26 mouse cellular contexts compared by ENCODE assay signal in genomic region chr1:171606656-171607055, GRCm38 (mm10). TPM values are rescaled to one million over a fixed set of nuclear protein-coding genes. Genes with fewer than 3 reads are reported as not detected.
DNase-seq lines count a peak whose midpoint lies in the region; ATAC-seq lines count a peak whose summit lies in the region.
"Had no signal": no experiment of that assay in that cellular context is flagged by ENCODE, and none has a peak within 500 bp of the region (broad histone marks: within the 10 kb centered on the region; RNA-seq: fewer than 3 reads in every experiment).

No protein-coding gene starts in this region.

- no peak overlapping the region for H3K9ac ChIP-seq in liver, embryonic 16.5 days (ENCODE audit: low read depth, low read length)
- no peak overlapping the region for H3K9ac ChIP-seq in liver, embryonic 12.5 days
- H3K9ac ChIP-seq in intestine, embryonic 15.5 days: no peak overlapping the region
- H3K9ac ChIP-seq: forebrain, embryonic 13.5 days; kidney, embryonic 15.5 days; limb, embryonic 15.5 days; lung, embryonic 15.5 days had no signal

- peak; percentile 47 for DNase-seq in CD4-positive helper T cell, adult 2 months (ENCODE audit: low read depth, low spot score)
- DNase-seq in lung, postnatal 10 days: no peak
- DNase-seq: adrenal gland, adult 2 months; cerebellum, adult 8-10 months; cerebellum, postnatal 36 days; embryo, embryonic 11 days; gastrocnemius, adult 2 months; kidney, adult 11 months; kidney, postnatal 4 days; left cerebral cortex, postnatal 4 days had no signal

- no peaks in the 10 kb centered on the region for H3K27me3 ChIP-seq in liver, embryonic 16.5 days (ENCODE audit: control insufficient read depth, insufficient read depth, low read depth, low read length)
- no peaks in the 10 kb centered on the region; the same call in 1 of the 2 replicates for H3K27me3 ChIP-seq in liver, embryonic 12.5 days (replicated peaks)
- no peaks in the 10 kb centered on the region for H3K27me3 ChIP-seq in intestine, embryonic 15.5 days (replicated peaks)
- H3K27me3 ChIP-seq: forebrain, embryonic 13.5 days; kidney, embryonic 15.5 days; limb, embryonic 15.5 days; lung, embryonic 15.5 days had no signal

- no peak for ATAC-seq in liver, embryonic 16.5 days (ENCODE audit: low read depth)
- no peak for ATAC-seq in liver, embryonic 12.5 days
- peak; percentile 26 for ATAC-seq in activated CD4-positive, CD25-positive, alpha-beta regulatory T cell, adult 4 months
- ATAC-seq in intestine, embryonic 15.5 days: no peak
- ATAC-seq: forebrain, embryonic 13.5 days; hindbrain, embryonic 16.5 days; midbrain, embryonic 16.5 days; Patski had no signal

- WGBS in liver, embryonic 16.5 days (ENCODE audit: insufficient replicate concordance): 56% methylated on average over 3 of the region's 3 CpGs
- 55% methylated on average over 3 of the region's 3 CpGs for WGBS in liver, embryonic 12.5 days (ENCODE audit: insufficient replicate concordance)
- WGBS in macrophage (ENCODE audit: missing documents): 17% methylated on average over 1 of the region's 3 CpGs
- 64% methylated on average over 3 of the region's 3 CpGs for whole genome bisulfite sequencing in intestine, embryonic 15.5 days

- H3K9me3 ChIP-seq in liver, embryonic 16.5 days (replicated peaks; ENCODE audit: control insufficient read depth, low read length): no peaks in the 10 kb centered on the region
- no peaks in the 10 kb centered on the region for H3K9me3 ChIP-seq in liver, embryonic 12.5 days (replicated peaks)
- H3K9me3 ChIP-seq in intestine, embryonic 15.5 days: no peaks in the 10 kb centered on the region
- H3K9me3 ChIP-seq: forebrain, embryonic 13.5 days; hindbrain, embryonic 10.5 days; kidney, embryonic 15.5 days; limb, embryonic 15.5 days; lung, embryonic 15.5 days; midbrain, embryonic 10.5 days had no signal

- no peaks in the 10 kb centered on the region for H3K36me3 ChIP-seq in liver, embryonic 16.5 days (ENCODE audit: control insufficient read depth, insufficient read depth)
- no peaks in the 10 kb centered on the region for H3K36me3 ChIP-seq in liver, embryonic 12.5 days
- H3K36me3 ChIP-seq in macrophage (ENCODE audit: inconsistent target): peaks cover 7% of the 10 kb centered on the region; the same call in 1 of the 2 replicates
- no peaks in the 10 kb centered on the region for H3K36me3 ChIP-seq in intestine, embryonic 15.5 days
- H3K36me3 ChIP-seq: G1E; hindbrain, embryonic 10.5 days; kidney, embryonic 15.5 days; limb, embryonic 15.5 days; lung, embryonic 15.5 days; midbrain, embryonic 10.5 days had no signal

- 0 out of 2 replicates have a peak overlapping the region, but pooled peaks have one; percentile 32 for H3K4me2 ChIP-seq in liver, embryonic 16.5 days (ENCODE audit: low read depth, low read length)
- H3K4me2 ChIP-seq in liver, embryonic 12.5 days: no peak overlapping the region
- no peak overlapping the region for H3K4me2 ChIP-seq in intestine, embryonic 15.5 days (replicated peaks)
- H3K4me2 ChIP-seq: forebrain, embryonic 13.5 days; kidney, embryonic 15.5 days; limb, embryonic 15.5 days; lung, embryonic 15.5 days had no signal

- no peak overlapping the region for H3K27ac ChIP-seq in liver, embryonic 16.5 days (ENCODE audit: low read length)
- no peak overlapping the region for H3K27ac ChIP-seq in liver, embryonic 12.5 days
- peak overlapping the region; percentile 74 for H3K27ac ChIP-seq in macrophage
- no peak overlapping the region for H3K27ac ChIP-seq in intestine, embryonic 15.5 days
- H3K27ac ChIP-seq: forebrain, embryonic 13.5 days; gastrocnemius, adult 2 months; hindbrain, embryonic 10.5 days; kidney, embryonic 15.5 days; left cerebral cortex, adult 2 months; limb, embryonic 15.5 days; lung, embryonic 15.5 days; midbrain, embryonic 10.5 days had no signal

- no peaks in the 10 kb centered on the region for H3K4me1 ChIP-seq in liver, embryonic 16.5 days (ENCODE audit: control insufficient read depth, low read depth, low read length)
- no peaks in the 10 kb centered on the region for H3K4me1 ChIP-seq in liver, embryonic 12.5 days
- no peaks in the 10 kb centered on the region for H3K4me1 ChIP-seq in intestine, embryonic 15.5 days (replicated peaks)
- H3K4me1 ChIP-seq: forebrain, embryonic 13.5 days; hindbrain, embryonic 10.5 days; kidney, embryonic 15.5 days; limb, embryonic 15.5 days; lung, embryonic 15.5 days; midbrain, embryonic 10.5 days had no signal

- H3K79me2 ChIP-seq in macrophage (ENCODE audit: inconsistent target): peaks cover 55% of the 10 kb centered on the region

- no peak overlapping the region for H3K4me3 ChIP-seq in liver, embryonic 16.5 days (ENCODE audit: low read depth, low read length)
- no peak overlapping the region for H3K4me3 ChIP-seq in liver, embryonic 12.5 days
- H3K4me3 ChIP-seq in macrophage (ENCODE audit: inconsistent target): peak overlapping the region; percentile 62
- no peak overlapping the region for H3K4me3 ChIP-seq in intestine, embryonic 15.5 days (replicated peaks)
- H3K4me3 ChIP-seq: forebrain, embryonic 13.5 days; gastrocnemius, adult 2 months; hindbrain, embryonic 10.5 days; kidney, embryonic 15.5 days; left cerebral cortex, adult 2 months; limb, embryonic 15.5 days; lung, embryonic 15.5 days; midbrain, embryonic 10.5 days had no signal

RNA-seq across cellular contexts. Expression of gene Ly9, which starts 0.6 kb away (rescaled TPM):
- 1.5 and 1.7 TPM in 2 replicates for polyA plus RNA-seq in liver, embryonic 16.5 days (2015; fragmentation: Nextera tagmentation; extraction: Ambion mirVana)
- 0.41 and 0.78 TPM in 2 replicates for polyA plus RNA-seq in liver, embryonic 12.5 days (2016; fragmentation: Nextera tagmentation; extraction: Ambion mirVana)
- 10 to 100 TPM; 45.6 to 82.3 TPM for polyA plus RNA-seq in activated CD4-positive, CD25-positive, alpha-beta regulatory T cell, adult 4 months (2017; shearing (Covaris generic))
- 100 to 1,000 TPM in 23 of 26 experiments, 10 to 100 TPM in 3; 76.8 to 200 (median 144) TPM for total RNA-seq in macrophage (2018; cell fraction: chromatin; rRNA removed)
- total RNA-seq in macrophage (2018; cell fraction: cytosol; rRNA removed): 100 to 1,000 TPM; 293 to 703 (median 450) TPM
- total RNA-seq in macrophage (2018; cell fraction: nucleus; rRNA removed): 100 to 1,000 TPM; 156 to 447 (median 313) TPM
- polyA plus RNA-seq in macrophage (2018): 199 to 492 TPM (median 394 TPM) in 3 replicates
- polyA plus RNA-seq in intestine, embryonic 15.5 days (2015; fragmentation: Nextera tagmentation; extraction: Ambion mirVana): 0.53 and 0.60 TPM in 2 replicates
- total RNA-seq: gastrocnemius, adult 2 months; left cerebral cortex, adult 2 months had no signal
- polyA plus RNA-seq: forebrain, embryonic 13.5 days; G1E; midbrain, embryonic 10.5 days; Patski had no signal

RNA-seq across cellular contexts. Expression of gene Slamf7, which starts 46.2 kb away (rescaled TPM):
- 1.5 and 1.9 TPM in 2 replicates for polyA plus RNA-seq in liver, embryonic 16.5 days (2015; fragmentation: Nextera tagmentation; extraction: Ambion mirVana)
- not detected in 2 replicates for polyA plus RNA-seq in liver, embryonic 12.5 days (2016; fragmentation: Nextera tagmentation; extraction: Ambion mirVana)
- polyA plus RNA-seq in activated CD4-positive, CD25-positive, alpha-beta regulatory T cell, adult 4 months (2017; shearing (Covaris generic)): 1 to 10 TPM; 4.1 to 9.4 TPM
- 1,000 to 10,000 TPM in 9 of 26 experiments, 100 to 1,000 TPM in 17; 248 to 1,912 (median 729) TPM for total RNA-seq in macrophage (2018; cell fraction: chromatin; rRNA removed)
- total RNA-seq in macrophage (2018; cell fraction: cytosol; rRNA removed): 1,000 to 10,000 TPM in 1 of 26 experiments, 100 to 1,000 TPM in 25; 219 to 1,276 (median 582) TPM
- 1,000 to 10,000 TPM in 13 of 26 experiments, 100 to 1,000 TPM in 13; 184 to 2,064 (median 1,037) TPM for total RNA-seq in macrophage (2018; cell fraction: nucleus; rRNA removed)
- polyA plus RNA-seq in macrophage (2018): 92.5 to 257 TPM (median 179 TPM) in 3 replicates
- 0.26 and 0.57 TPM in 2 replicates for polyA plus RNA-seq in intestine, embryonic 15.5 days (2015; fragmentation: Nextera tagmentation; extraction: Ambion mirVana)
- total RNA-seq: left cerebral cortex, postnatal 4 days had no signal
- polyA plus RNA-seq: forebrain, embryonic 13.5 days; G1E; hindbrain, embryonic 10.5 days; hindbrain, embryonic 16.5 days; midbrain, embryonic 10.5 days; midbrain, embryonic 16.5 days; Patski had no signal

RNA-seq across cellular contexts. Expression of gene Cd244a, which starts 47.7 kb away (rescaled TPM):
- polyA plus RNA-seq in liver, embryonic 16.5 days (2015; fragmentation: Nextera tagmentation; extraction: Ambion mirVana): 0.36 and 0.48 TPM in 2 replicates
- polyA plus RNA-seq in liver, embryonic 12.5 days (2016; fragmentation: Nextera tagmentation; extraction: Ambion mirVana): 0.48 and 0.50 TPM in 2 replicates
- polyA plus RNA-seq in activated CD4-positive, CD25-positive, alpha-beta regulatory T cell, adult 4 months (2017; shearing (Covaris generic)): 1 to 10 TPM; 1.0 to 1.4 TPM
- 10 to 100 TPM in 14 of 26 experiments, 1 to 10 TPM in 12; 3.1 to 28.0 (median 11.2) TPM for total RNA-seq in macrophage (2018; cell fraction: chromatin; rRNA removed)
- total RNA-seq in macrophage (2018; cell fraction: cytosol; rRNA removed): 1 to 10 TPM; 1.7 to 6.0 (median 3.1) TPM
- 10 to 100 TPM in 18 of 26 experiments, 1 to 10 TPM in 8; 4.2 to 27.9 (median 11.0) TPM for total RNA-seq in macrophage (2018; cell fraction: nucleus; rRNA removed)
- polyA plus RNA-seq in macrophage (2018): 2.6 to 6.3 TPM (median 2.7 TPM) in 3 replicates
- 0.48 and 0.88 TPM in 2 replicates for polyA plus RNA-seq in intestine, embryonic 15.5 days (2015; fragmentation: Nextera tagmentation; extraction: Ambion mirVana)
- total RNA-seq: left cerebral cortex, adult 2 months had no signal
- polyA plus RNA-seq: forebrain, embryonic 13.5 days; G1E; hindbrain, embryonic 10.5 days; hindbrain, embryonic 16.5 days; midbrain, embryonic 10.5 days; midbrain, embryonic 16.5 days; Patski had no signal

Comparison
In these comparisons a context has a peak if more than half of its experiments do, and no peak if none do; other contexts are left out.
1. RNA of gene Ly9, which starts 0.6 kb away (polyA plus RNA-seq): 199 to 492 TPM in macrophage and 45.6 to 82.3 TPM in activated CD4-positive, CD25-positive, alpha-beta regulatory T cell, adult 4 months; 1.5 to 1.7 TPM in liver, embryonic 16.5 days, 0.53 to 0.60 TPM in intestine, embryonic 15.5 days and 0.41 to 0.78 TPM in liver, embryonic 12.5 days; every median in the first group is over 10 times any median in the second.